Mouse (Mus musculus): ENCODE results near the gene Cacul1. TPM values are rescaled to one million over a fixed set of nuclear protein-coding genes. Genes with fewer than 3 reads are reported as not detected.

Gene Cacul1
- polyA plus RNA-seq, 1 experiment from 2014 or later = 22.5 TPM

- H3K4me2 ChIP-seq (ENCODE audit: low read length) = no peak overlapping the region
- no peak for ATAC-seq (ENCODE audit: insufficient number of reproducible peaks, insufficient read depth, low FRiP score, low read depth)
- no peaks in the 10 kb centered on the region for H3K9me3 ChIP-seq (ENCODE audit: control insufficient read depth, low read length)
- H3K27me3 ChIP-seq (ENCODE audit: control insufficient read depth, insufficient read depth, low read length) = no peaks in the 10 kb centered on the region
- WGBS = 62% methylated on average over 4 of the region's 4 CpGs
- no peak overlapping the region for H3K4me3 ChIP-seq (ENCODE audit: control insufficient read depth in 1 of 2, insufficient read depth in 1 of 2, low read depth in 1 of 2, low read length in 2 of 2)
- H3K4me1 ChIP-seq (ENCODE audit: control insufficient read depth in 2 of 2, insufficient read depth in 2 of 2, low read length in 2 of 2) = no peaks in the 10 kb centered on the region
- H3K27ac ChIP-seq (replicated peaks in 1 of 2; ENCODE audit: control insufficient read depth in 1 of 2, insufficient read depth in 1 of 2, low read depth in 2 of 2, low read length in 2 of 2) = no peak overlapping the region
- no peaks in the 10 kb centered on the region for H3K36me3 ChIP-seq (ENCODE audit: control insufficient read depth, insufficient read depth, low read length)
- H3K9ac ChIP-seq (ENCODE audit: low read length) = no peak overlapping the region
Measured at GRCm38 (mm10) chr19:60497171-60497570, 83.7 kb downstream of the Cacul1 start.

GRCm38 (mm10) chr19:60495772-60496171 is 85.1 kb downstream of the Cacul1 start:
- WGBS = 46% methylated on average over 3 of the region's 3 CpGs
- Histone ChIP-seq H3K27me3 (ENCODE audit: control insufficient read depth, insufficient read depth, low read length) (no peaks in the 10 kb centered on the region), H3K9ac (ENCODE audit: low read length) (no peak overlapping the region), H3K9me3 (ENCODE audit: control insufficient read depth, low read length) (no peaks in the 10 kb centered on the region), H3K4me3 (ENCODE audit: control insufficient read depth in 1 of 2, insufficient read depth in 1 of 2, low read depth in 1 of 2, low read length in 2 of 2) (no peak overlapping the region), H3K36me3 (ENCODE audit: control insufficient read depth, insufficient read depth, low read length) (no peaks in the 10 kb centered on the region), H3K4me2 (ENCODE audit: low read length) (no peak overlapping the region), H3K27ac (replicated peaks in 1 of 2; ENCODE audit: control insufficient read depth in 1 of 2, insufficient read depth in 1 of 2, low read depth in 2 of 2, low read length in 2 of 2) (no peak overlapping the region), H3K4me1 (ENCODE audit: control insufficient read depth in 2 of 2, insufficient read depth in 2 of 2, low read length in 2 of 2) (no peaks in the 10 kb centered on the region)
- ATAC-seq (ENCODE audit: insufficient number of reproducible peaks, insufficient read depth, low FRiP score, low read depth) = no peak

GRCm38 (mm10) chr19:60489566-60489965 is 91.3 kb downstream of the Cacul1 start:
- Histone ChIP-seq H3K4me1 (ENCODE audit: control insufficient read depth in 2 of 2, insufficient read depth in 2 of 2, low read length in 2 of 2) (no peaks in the 10 kb centered on the region), H3K27me3 (ENCODE audit: control insufficient read depth, insufficient read depth, low read length) (no peaks in the 10 kb centered on the region), H3K36me3 (ENCODE audit: control insufficient read depth, insufficient read depth, low read length) (no peaks in the 10 kb centered on the region), H3K27ac (replicated peaks in 1 of 2; ENCODE audit: control insufficient read depth in 1 of 2, insufficient read depth in 1 of 2, low read depth in 2 of 2, low read length in 2 of 2) (no peak overlapping the region), H3K9me3 (ENCODE audit: control insufficient read depth, low read length) (no peaks in the 10 kb centered on the region), H3K4me3 (ENCODE audit: control insufficient read depth in 1 of 2, insufficient read depth in 1 of 2, low read depth in 1 of 2, low read length in 2 of 2) (no peak overlapping the region), H3K4me2 (ENCODE audit: low read length) (no peak overlapping the region), H3K9ac (ENCODE audit: low read length) (no peak overlapping the region)
- 68% methylated on average over 1 of the region's 1 CpGs for WGBS
- no peak for ATAC-seq (ENCODE audit: insufficient number of reproducible peaks, insufficient read depth, low FRiP score, low read depth)

- no peak overlapping the region for H3K27ac ChIP-seq (replicated peaks in 1 of 2; ENCODE audit: control insufficient read depth in 1 of 2, insufficient read depth in 1 of 2, low read depth in 2 of 2, low read length in 2 of 2)
- H3K4me3 ChIP-seq (ENCODE audit: control insufficient read depth in 1 of 2, insufficient read depth in 1 of 2, low read depth in 1 of 2, low read length in 2 of 2) = no peak overlapping the region
- H3K4me2 ChIP-seq (ENCODE audit: low read length) = no peak overlapping the region
- H3K9me3 ChIP-seq (ENCODE audit: control insufficient read depth, low read length) = no peaks in the 10 kb centered on the region
- ATAC-seq (ENCODE audit: insufficient number of reproducible peaks, insufficient read depth, low FRiP score, low read depth) = no peak
- H3K36me3 ChIP-seq (ENCODE audit: control insufficient read depth, insufficient read depth, low read length) = no peaks in the 10 kb centered on the region
- no peak overlapping the region for H3K9ac ChIP-seq (ENCODE audit: low read length)
- no peaks in the 10 kb centered on the region for H3K4me1 ChIP-seq (ENCODE audit: control insufficient read depth in 2 of 2, insufficient read depth in 2 of 2, low read length in 2 of 2)
- no peaks in the 10 kb centered on the region for H3K27me3 ChIP-seq (ENCODE audit: control insufficient read depth, insufficient read depth, low read length)
Measured at GRCm38 (mm10) chr19:60485261-60485660, 95.6 kb downstream of the Cacul1 start.

- no peak for ATAC-seq (ENCODE audit: insufficient number of reproducible peaks, insufficient read depth, low FRiP score, low read depth)
- Histone ChIP-seq H3K4me2 (ENCODE audit: low read length) (no peak overlapping the region), H3K4me1 (ENCODE audit: control insufficient read depth in 2 of 2, insufficient read depth in 2 of 2, low read length in 2 of 2) (no peaks in the 10 kb centered on the region), H3K36me3 (ENCODE audit: control insufficient read depth, insufficient read depth, low read length) (no peaks in the 10 kb centered on the region), H3K4me3 (ENCODE audit: control insufficient read depth in 1 of 2, insufficient read depth in 1 of 2, low read depth in 1 of 2, low read length in 2 of 2) (no peak overlapping the region), H3K27me3 (ENCODE audit: control insufficient read depth, insufficient read depth, low read length) (no peaks in the 10 kb centered on the region), H3K9me3 (ENCODE audit: control insufficient read depth, low read length) (no peaks in the 10 kb centered on the region), H3K27ac (replicated peaks in 1 of 2; ENCODE audit: control insufficient read depth in 1 of 2, insufficient read depth in 1 of 2, low read depth in 2 of 2, low read length in 2 of 2) (no peak overlapping the region), H3K9ac (ENCODE audit: low read length) (no peak overlapping the region)
- WGBS = 52% methylated on average over 1 of the region's 1 CpGs
Measured at GRCm38 (mm10) chr19:60478859-60479258, 102.0 kb downstream of the Cacul1 start.

GRCm38 (mm10) chr19:60477788-60478187 is 103.0 kb downstream of the Cacul1 start:
- H3K36me3 ChIP-seq (ENCODE audit: control insufficient read depth, insufficient read depth, low read length) = no peaks in the 10 kb centered on the region
- H3K9me3 ChIP-seq (ENCODE audit: control insufficient read depth, low read length) = no peaks in the 10 kb centered on the region
- H3K27me3 ChIP-seq (ENCODE audit: control insufficient read depth, insufficient read depth, low read length) = no peaks in the 10 kb centered on the region
- no peak overlapping the region for H3K4me2 ChIP-seq (ENCODE audit: low read length)
- no peak overlapping the region for H3K4me3 ChIP-seq (ENCODE audit: control insufficient read depth in 1 of 2, insufficient read depth in 1 of 2, low read depth in 1 of 2, low read length in 2 of 2)
- no peak overlapping the region for H3K9ac ChIP-seq (ENCODE audit: low read length)
- no peak for ATAC-seq (ENCODE audit: insufficient number of reproducible peaks, insufficient read depth, low FRiP score, low read depth)
- H3K27ac ChIP-seq (replicated peaks in 1 of 2; ENCODE audit: control insufficient read depth in 1 of 2, insufficient read depth in 1 of 2, low read depth in 2 of 2, low read length in 2 of 2) = no peak overlapping the region
- H3K4me1 ChIP-seq (ENCODE audit: control insufficient read depth in 2 of 2, insufficient read depth in 2 of 2, low read length in 2 of 2) = no peaks in the 10 kb centered on the region
- 45% methylated on average over 2 of the region's 2 CpGs for WGBS

Small RNA genes within 50 kb of the gene (microRNA-seq; reads per million reads assigned to microRNA genes)
- gene Gm25238 = not detected

Other genes with a start within 250 kb of the Cacul1 start
- gene Prlhr, start 112.7 kb downstream of the Cacul1 start, polyA plus RNA-seq (2014; fragmentation: Nextera tagmentation; extraction: Ambion mirVana) = not detected in 2 replicates
- gene Nanos1, start 175.0 kb upstream of the Cacul1 start, polyA plus RNA-seq (2014; fragmentation: Nextera tagmentation; extraction: Ambion mirVana) = 0.86 and 1.1 TPM in 2 replicates
- 114 and 128 TPM in 2 replicates for gene Eif3a, start 209.6 kb upstream of the Cacul1 start, polyA plus RNA-seq (2014; fragmentation: Nextera tagmentation; extraction: Ambion mirVana)
- gene Fam45a, start 230.6 kb upstream of the Cacul1 start, polyA plus RNA-seq (2014; fragmentation: Nextera tagmentation; extraction: Ambion mirVana) = 23.2 and 24.2 TPM in 2 replicates

Data from heart, embryonic 14.5 days (tissue).